Mouse (Mus musculus): Measurements from ENCODE around the gene Rgcc. TPM values are rescaled to one million over a fixed set of nuclear protein-coding genes. Genes with fewer than 3 reads are reported as not detected.

Rgcc gene
- polyA plus RNA-seq (2015; fragmentation: Nextera tagmentation; extraction: Ambion mirVana), result 28.7 and 29.7 TPM in 2 replicates

- peak within 1 kb of the TSS; percentile 52 for H3K4me3 ChIP-seq (replicated peaks)
- WGBS, result under 1% methylated on average over 34 of the region's 34 CpGs
- no peak within 1 kb of the TSS for H3K27ac ChIP-seq
Measured at GRCm38 (mm10) chr14:79301466-79301875, at the start of gene Rgcc. Gene Rgcc, minus strand, starts transcription at chr14:79301645.

GRCm38 (mm10) chr14:79346384-79346783 is 44.9 kb upstream of the Rgcc start:
- H3K4me2 ChIP-seq, result no peak overlapping the region
- no peak overlapping the region for H3K27ac ChIP-seq
- no peaks in the 10 kb centered on the region for H3K27me3 ChIP-seq
- H3K4me3 ChIP-seq (replicated peaks), result no peak overlapping the region
- 88% methylated on average over 3 of the region's 3 CpGs for WGBS
- H3K4me1 ChIP-seq, result no peaks in the 10 kb centered on the region
- H3K36me3 ChIP-seq, result peaks cover 76% of the 10 kb centered on the region
- no peak for ATAC-seq (replicated peaks; ENCODE audit: low FRiP score)
- H3K9ac ChIP-seq, result no peak overlapping the region
- H3K9me3 ChIP-seq (replicated peaks), result no peaks in the 10 kb centered on the region

More at GRCm38 (mm10) chr14:79301466-79301875, at the start of gene Rgcc:
- peaks cover 22% of the 10 kb centered on the region for H3K27me3 ChIP-seq
- peak within 1 kb of the TSS; percentile 94 for H3K4me2 ChIP-seq
- no peaks in the 10 kb centered on the region for H3K9me3 ChIP-seq (replicated peaks)
- ATAC-seq (replicated peaks; ENCODE audit: low FRiP score), result peak; percentile 98
- H3K4me1 ChIP-seq, result peaks cover 29% of the 10 kb centered on the region
- no peaks in the 10 kb centered on the region for H3K36me3 ChIP-seq
- H3K9ac ChIP-seq, result peak within 1 kb of the TSS; percentile 54

GRCm38 (mm10) chr14:79335613-79336012 is 34.2 kb upstream of the Rgcc start:
- ATAC-seq (replicated peaks; ENCODE audit: low FRiP score), result no peak
- Histone ChIP-seq H3K36me3 (peaks cover 60% of the 10 kb centered on the region), H3K9me3 (replicated peaks) (no peaks in the 10 kb centered on the region), H3K4me1 (0 out of 2 replicates have a peak, but pooled peaks cover 5% of the 10 kb centered on the region), H3K4me3 (replicated peaks) (no peak overlapping the region), H3K4me2 (no peak overlapping the region), H3K9ac (no peak overlapping the region), H3K27ac (no peak overlapping the region), H3K27me3 (no peaks in the 10 kb centered on the region)
- WGBS, result 84% methylated on average over 3 of the region's 3 CpGs

GRCm38 (mm10) chr14:79331936-79332335 is 30.5 kb upstream of the Rgcc start:
- no peaks in the 10 kb centered on the region for H3K27me3 ChIP-seq
- no peaks in the 10 kb centered on the region for H3K9me3 ChIP-seq (replicated peaks)
- H3K4me2 ChIP-seq, result no peak overlapping the region
- peak overlapping the region; percentile 2; the same call in 1 of the 2 replicates for H3K27ac ChIP-seq
- 0 out of 2 replicates have a peak, but pooled peaks cover 5% of the 10 kb centered on the region for H3K4me1 ChIP-seq
- WGBS, result 62% methylated on average over 7 of the region's 7 CpGs
- no peak overlapping the region for H3K4me3 ChIP-seq (replicated peaks)
- peaks cover 33% of the 10 kb centered on the region for H3K36me3 ChIP-seq
- ATAC-seq (replicated peaks; ENCODE audit: low FRiP score), result 0 out of 2 replicates have a peak, but pooled peaks have one; percentile 44
- no peak overlapping the region for H3K9ac ChIP-seq

- Histone ChIP-seq H3K9ac (no peak overlapping the region), H3K36me3 (peaks cover 24% of the 10 kb centered on the region), H3K4me3 (replicated peaks) (peak overlapping the region; percentile 11; the same call in 1 of the 2 replicates), H3K9me3 (replicated peaks) (no peaks in the 10 kb centered on the region), H3K4me1 (0 out of 2 replicates have a peak, but pooled peaks cover 5% of the 10 kb centered on the region), H3K4me2 (peak overlapping the region; percentile 34), H3K27ac (no peak overlapping the region), H3K27me3 (no peaks in the 10 kb centered on the region)
- 0 out of 2 replicates have a peak, but pooled peaks have one; percentile 58 for ATAC-seq (replicated peaks; ENCODE audit: low FRiP score)
- 58% methylated on average over 16 of the region's 16 CpGs for WGBS
Measured at GRCm38 (mm10) chr14:79330944-79331561, 29.6 kb upstream of the Rgcc start.

- Histone ChIP-seq H3K36me3 (no peaks in the 10 kb centered on the region), H3K4me3 (replicated peaks) (no peak overlapping the region), H3K9ac (no peak overlapping the region), H3K9me3 (replicated peaks) (no peaks in the 10 kb centered on the region), H3K27me3 (no peaks in the 10 kb centered on the region), H3K4me2 (no peak overlapping the region), H3K27ac (no peak overlapping the region), H3K4me1 (0 out of 2 replicates have a peak, but pooled peaks cover 5% of the 10 kb centered on the region)
- WGBS, result 28% methylated on average over 5 of the region's 5 CpGs
- no peak for ATAC-seq (replicated peaks; ENCODE audit: low FRiP score)
Measured at GRCm38 (mm10) chr14:79327033-79327432, 25.6 kb upstream of the Rgcc start.

GRCm38 (mm10) chr14:79324112-79324840 is 22.8 kb upstream of the Rgcc start:
- no peaks in the 10 kb centered on the region for H3K27me3 ChIP-seq
- no peaks in the 10 kb centered on the region for H3K9me3 ChIP-seq (replicated peaks)
- no peak overlapping the region for H3K27ac ChIP-seq
- no peak overlapping the region for H3K4me3 ChIP-seq (replicated peaks)
- H3K9ac ChIP-seq, result no peak overlapping the region
- 0 out of 2 replicates have a peak, but pooled peaks cover 2% of the 10 kb centered on the region for H3K4me1 ChIP-seq
- no peak overlapping the region for H3K4me2 ChIP-seq
- ATAC-seq (replicated peaks; ENCODE audit: low FRiP score), result no peak
- H3K36me3 ChIP-seq, result no peaks in the 10 kb centered on the region
- WGBS, result 83% methylated on average over 10 of the region's 10 CpGs

GRCm38 (mm10) chr14:79321881-79322280 is 20.4 kb upstream of the Rgcc start:
- WGBS, result 88% methylated on average over 5 of the region's 5 CpGs
- Histone ChIP-seq H3K4me3 (replicated peaks) (no peak overlapping the region), H3K27ac (no peak overlapping the region)

GRCm38 (mm10) chr14:79321152-79321551 is 19.7 kb upstream of the Rgcc start:
- H3K27ac ChIP-seq, result no peak overlapping the region
- no peak overlapping the region for H3K4me3 ChIP-seq (replicated peaks)
- no peaks in the 10 kb centered on the region for H3K27me3 ChIP-seq
- no peak overlapping the region for H3K4me2 ChIP-seq
- H3K9ac ChIP-seq, result no peak overlapping the region
- H3K9me3 ChIP-seq (replicated peaks), result no peaks in the 10 kb centered on the region
- 23% methylated on average over 8 of the region's 8 CpGs for WGBS
- H3K4me1 ChIP-seq, result 0 out of 2 replicates have a peak, but pooled peaks cover 2% of the 10 kb centered on the region
- peak; percentile 79; the same call in 1 of the 2 replicates for ATAC-seq (replicated peaks; ENCODE audit: low FRiP score)
- no peaks in the 10 kb centered on the region for H3K36me3 ChIP-seq

More at GRCm38 (mm10) chr14:79321881-79322280, 20.4 kb upstream of the Rgcc start:
- no peak overlapping the region for H3K9ac ChIP-seq
- no peak for ATAC-seq (replicated peaks; ENCODE audit: low FRiP score)
- 0 out of 2 replicates have a peak, but pooled peaks cover 2% of the 10 kb centered on the region for H3K4me1 ChIP-seq
- H3K27me3 ChIP-seq, result no peaks in the 10 kb centered on the region
- no peaks in the 10 kb centered on the region for H3K9me3 ChIP-seq (replicated peaks)
- H3K4me2 ChIP-seq, result no peak overlapping the region
- H3K36me3 ChIP-seq, result no peaks in the 10 kb centered on the region

GRCm38 (mm10) chr14:79317602-79318001 is 16.2 kb upstream of the Rgcc start:
- 76% methylated on average over 2 of the region's 2 CpGs for WGBS
- 0 out of 2 replicates have a peak, but pooled peaks cover 2% of the 10 kb centered on the region for H3K4me1 ChIP-seq
- H3K9me3 ChIP-seq (replicated peaks), result no peaks in the 10 kb centered on the region
- H3K27me3 ChIP-seq, result no peaks in the 10 kb centered on the region
- no peak for ATAC-seq (replicated peaks; ENCODE audit: low FRiP score)
- no peaks in the 10 kb centered on the region for H3K36me3 ChIP-seq
- H3K9ac ChIP-seq, result no peak overlapping the region
- no peak overlapping the region for H3K4me3 ChIP-seq (replicated peaks)
- no peak overlapping the region for H3K27ac ChIP-seq
- no peak overlapping the region for H3K4me2 ChIP-seq

GRCm38 (mm10) chr14:79315877-79316276 is 14.4 kb upstream of the Rgcc start:
- ATAC-seq (replicated peaks; ENCODE audit: low FRiP score), result no peak
- no peaks in the 10 kb centered on the region for H3K9me3 ChIP-seq (replicated peaks)
- 63% methylated on average over 7 of the region's 7 CpGs for WGBS
- H3K9ac ChIP-seq, result no peak overlapping the region
- 0 out of 2 replicates have a peak, but pooled peaks cover 2% of the 10 kb centered on the region for H3K4me1 ChIP-seq
- no peak overlapping the region for H3K4me3 ChIP-seq (replicated peaks)
- H3K27me3 ChIP-seq, result no peaks in the 10 kb centered on the region
- H3K36me3 ChIP-seq, result no peaks in the 10 kb centered on the region
- H3K4me2 ChIP-seq, result no peak overlapping the region
- H3K27ac ChIP-seq, result no peak overlapping the region

Measured in kidney, embryonic 15.5 days (tissue).